Mouse (Mus musculus): ENCODE results near the gene Hist1h2bb.
"Not testable (repeated sequence)": the region's sequence is repeated elsewhere in the genome, so short reads cannot be mapped to it uniquely, and the experiment has no call there.

DNA sequence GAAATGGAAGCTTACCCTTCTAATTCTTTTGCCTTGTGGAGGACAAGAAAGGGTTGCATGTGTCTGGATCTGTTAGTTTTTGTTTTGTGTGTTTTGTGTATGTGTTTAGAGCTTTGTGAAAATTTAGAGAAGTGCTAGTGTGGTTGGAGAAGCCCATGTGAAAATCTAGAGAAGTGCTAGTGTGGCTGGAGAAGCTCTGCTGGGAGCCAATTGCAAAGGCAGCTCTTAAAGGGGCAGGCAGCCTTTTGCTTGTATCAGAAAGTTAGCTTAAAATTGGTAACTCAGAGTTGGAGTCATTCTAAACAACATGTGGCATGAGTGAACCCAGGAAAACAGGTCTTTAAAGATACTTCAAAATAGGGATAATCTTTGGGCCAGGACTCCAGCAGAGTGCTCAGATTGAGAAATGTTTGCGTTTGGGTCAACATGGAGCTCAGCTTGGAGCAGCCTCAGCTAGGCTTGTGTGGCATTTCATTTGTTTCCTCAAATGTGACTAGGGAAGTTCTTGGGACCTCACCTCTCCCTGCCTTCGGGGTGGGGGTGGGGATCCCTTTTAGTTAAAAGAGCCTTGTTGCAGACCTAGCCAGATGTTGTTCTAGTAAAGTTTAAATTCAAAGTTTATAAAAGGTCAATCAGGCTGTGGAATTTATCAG, 28.8 kb upstream of the Hist1h2bb start:
- TF ChIP-seq UBTF (IDR thresholded peaks at IDR 0.05; ENCODE audit: borderline replicate concordance, insufficient read depth, low read depth, low read length); CTCF (IDR thresholded peaks at IDR 0.05 in 2 of 3, conservative IDR thresholded peaks at IDR 0.05 in 1 of 3; ENCODE audit: control insufficient read depth in 1 of 3, insufficient read depth in 1 of 3, low read depth in 2 of 3, low read length in 3 of 3, poor library complexity in 1 of 3, severe bottlenecking in 1 of 3); POLR2A (IDR thresholded peaks at IDR 0.05; ENCODE audit: control insufficient read depth in 1 of 2, insufficient read depth in 1 of 2, low read depth in 1 of 2, low read length in 2 of 2, poor library complexity in 1 of 2); TAL1 (IDR thresholded peaks at IDR 0.05; ENCODE audit: low read length); ETS1 (IDR thresholded peaks at IDR 0.05; ENCODE audit: low read depth, low read length); EP300 (IDR thresholded peaks at IDR 0.05; ENCODE audit: low read depth in 1 of 2, low read length in 2 of 2); MEF2A (IDR thresholded peaks at IDR 0.05; ENCODE audit: extremely low read depth, insufficient replicate concordance, low read depth, low read length, poor library complexity, severe bottlenecking): not testable (repeated sequence)

All from MEL (cell line).